Comparison of ENCODE assay signal across 30 mouse cellular contexts in genomic region chr2:178450236-178450635, GRCm38 (mm10). TPM values are rescaled to one million over a fixed set of nuclear protein-coding genes. Genes with fewer than 3 reads are reported as not detected.
"Had no signal": no experiment of that assay in that cellular context is flagged by ENCODE, and none has a peak within 500 bp of the region (broad histone marks: within the 10 kb centered on the region; RNA-seq: fewer than 3 reads in every experiment).

No protein-coding gene starts in this region.

- H3K9ac ChIP-seq: heart, embryonic 13.5 days; heart, embryonic 15.5 days; hindbrain, embryonic 13.5 days; hindbrain, embryonic 15.5 days; kidney, embryonic 15.5 days; limb, embryonic 13.5 days; limb, embryonic 15.5 days; liver, embryonic 12.5 days had no signal

- H3K36me3 ChIP-seq: heart, embryonic 13.5 days; heart, embryonic 15.5 days; hindbrain, embryonic 13.5 days; hindbrain, embryonic 15.5 days; kidney, embryonic 15.5 days; limb, embryonic 13.5 days; limb, embryonic 15.5 days; liver, embryonic 12.5 days had no signal

- ATAC-seq: hindbrain, postnatal 0 days; intestine, embryonic 16.5 days; liver, embryonic 12.5 days had no signal

- H3K4me2 ChIP-seq: heart, embryonic 11.5 days; heart, embryonic 13.5 days; heart, embryonic 15.5 days; hindbrain, embryonic 13.5 days; hindbrain, embryonic 15.5 days; kidney, embryonic 15.5 days; limb, embryonic 13.5 days; limb, embryonic 15.5 days; liver, embryonic 12.5 days had no signal

- H3K4me3 ChIP-seq: heart, adult 2 months; heart, embryonic 13.5 days; heart, embryonic 15.5 days; hindbrain, embryonic 13.5 days; hindbrain, embryonic 15.5 days; kidney, embryonic 15.5 days; limb, embryonic 13.5 days; limb, embryonic 15.5 days; liver, embryonic 12.5 days had no signal

- DNase-seq: gastrocnemius, postnatal 14 days; gastrocnemius, postnatal 36 days; heart, adult 2 months; heart, postnatal 14 days; heart, postnatal 36 days; kidney, adult 11 months; kidney, adult 2 months; kidney, adult 9 months; kidney, postnatal 14 days; kidney, postnatal 36 days; layer of hippocampus, adult 9-11 months; layer of hippocampus, postnatal 36 days; left cerebral cortex, postnatal 4 days had no signal

- H3K4me1 ChIP-seq: heart, embryonic 13.5 days; liver, embryonic 12.5 days had no signal

- H3K27ac ChIP-seq: heart, adult 2 months; heart, embryonic 13.5 days; heart, embryonic 15.5 days; hindbrain, embryonic 13.5 days; hindbrain, embryonic 15.5 days; hindbrain, postnatal 0 days; kidney, embryonic 15.5 days; kidney, postnatal 0 days; limb, embryonic 13.5 days; limb, embryonic 15.5 days; liver, embryonic 12.5 days had no signal

- H3K27me3 ChIP-seq: heart, embryonic 13.5 days; heart, embryonic 15.5 days; hindbrain, embryonic 13.5 days; hindbrain, embryonic 15.5 days; kidney, embryonic 15.5 days; limb, embryonic 13.5 days; limb, embryonic 15.5 days; liver, embryonic 12.5 days had no signal

- H3K9me3 ChIP-seq: heart, embryonic 13.5 days; heart, embryonic 15.5 days; hindbrain, embryonic 13.5 days; hindbrain, embryonic 15.5 days; kidney, embryonic 15.5 days; limb, embryonic 13.5 days; limb, embryonic 15.5 days; liver, embryonic 12.5 days had no signal

RNA-seq across cellular contexts. Expression of gene Cdh26, which starts 19.9 kb away (rescaled TPM):
- total RNA-seq: gastrocnemius, adult 8-10 months; gastrocnemius, postnatal 14 days; gastrocnemius, postnatal 36 days; heart, adult 2 months; hematopoietic stem cell, adult 5-6 weeks; left cerebral cortex, adult 18-20 months; liver, adult 2 months had no signal
- polyA plus RNA-seq: heart, embryonic 15.5 days; liver, adult 2 months had no signal

RNA-seq across cellular contexts. Expression of gene Sycp2, which starts 42.8 kb away (rescaled TPM):
- total RNA-seq: gastrocnemius, adult 8-10 months; liver, adult 2 months had no signal
- polyA plus RNA-seq: kidney, adult 2 months; large intestine, adult 2 months; liver, adult 2 months; liver, embryonic 12.5 days had no signal
